Mouse (Mus musculus): Measurements from ENCODE around the gene Tmem210.

DNA sequence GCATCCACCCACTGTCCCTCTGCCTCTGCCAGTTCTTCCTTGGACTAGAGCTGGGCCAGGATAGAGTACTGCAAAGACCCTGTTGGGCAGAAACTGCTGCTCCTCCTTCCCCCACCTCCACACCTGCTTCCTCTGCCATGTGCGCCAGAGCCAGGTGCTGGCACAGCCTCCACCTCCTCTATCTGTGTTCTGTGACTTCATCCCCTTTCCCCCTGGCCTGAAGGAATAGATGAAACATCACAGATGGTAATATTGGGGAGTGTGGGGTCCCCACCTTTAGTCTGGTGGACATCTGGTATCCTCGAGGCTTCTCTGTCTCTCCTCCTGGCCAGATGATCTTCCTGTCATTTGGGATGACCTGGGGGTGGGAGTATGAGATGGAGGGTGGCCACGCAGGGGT is 15.5 kb downstream of the Tmem210 start:
- TF ChIP-seq MAX (IDR thresholded peaks at IDR 0.05) (no peak), CTCF (IDR thresholded peaks at IDR 0.05; ENCODE audit: control insufficient read depth, insufficient read depth, insufficient read length) (no peak), USF1 (IDR thresholded peaks at IDR 0.05; ENCODE audit: low read depth) (no peak), MYOD1 (IDR thresholded peaks at IDR 0.05; ENCODE audit: control insufficient read depth, insufficient read length, low read depth) (no peak), CEBPB (IDR thresholded peaks at IDR 0.05; ENCODE audit: low read depth) (no peak), MYOG (IDR thresholded peaks at IDR 0.05; ENCODE audit: control insufficient read depth, extremely low read depth, insufficient read length) (no peak), FOSL1 (IDR thresholded peaks at IDR 0.05; ENCODE audit: insufficient read depth, low read length, poor library complexity, severe bottlenecking) (no peak)

All from C2C12 (cell line).